Mouse (Mus musculus) cerebellum, adult 2 months (tissue): ENCODE data around the gene Prss53.

Experiments used
- CTCF ChIP-seq: fragments of 200-500 bp; IDR thresholded peaks from 2 replicates; pipeline ENCODE4 v1.5.1; 2011; ENCODE audit warnings: low read depth, mild to moderate bottlenecking, control low read depth, low read length, moderate library complexity, borderline replicate concordance; ENCODE audit not compliant: insufficient read depth
- POLR2A ChIP-seq: fragments of 200-500 bp; IDR thresholded peaks from 2 replicates; pipeline ENCODE4 v1.6.1; 2011; ENCODE audit warnings: low read length, control low read depth, borderline replicate concordance; ENCODE audit not compliant: insufficient read depth

GRCm38 (mm10) chr7:127921516-127921915 lies 30.7 kb upstream of the Prss53 start:
- TF ChIP-seq POLR2A = no peak
- TF ChIP-seq CTCF = peak; percentile 39; the same call in 1 of the 2 replicates
